Mouse (Mus musculus) midbrain, embryonic 15.5 days (tissue): ENCODE measurements at regions not wholly inside any gene's neighbourhood (a gene's known extent, or its start where the extent isn't known, plus 50 kb on each side); places are given as distances from the start of the nearest gene placed in this dataset.

Source experiments
- ATAC-seq: fragments of 200-750 bp; cut with Nextera tagmentation; replicated peaks from 2 replicates; pipeline ENCODE4 v1.8.0; 2017; ENCODE audit warnings: moderate TSS enrichment
- H3K27ac ChIP-seq: fragments of 300-500 bp; sonication (generic); 2 replicates; pipeline ENCODE4 v1.5.1; 2015; ENCODE audit warnings: mild to moderate bottlenecking, inconsistent platforms
- H3K27me3 ChIP-seq: fragments of 300-500 bp; sonication (generic); replicated peaks from 2 replicates; pipeline ENCODE4 v1.6.1; 2015; ENCODE audit warnings: inconsistent platforms
- H3K36me3 ChIP-seq: fragments of 300-500 bp; sonication (generic); replicated peaks from 2 replicates; pipeline ENCODE4 v1.6.1; 2015; ENCODE audit warnings: inconsistent platforms
- H3K4me1 ChIP-seq: fragments of 300-500 bp; sonication (generic); 2 replicates; pipeline ENCODE4 v1.6.1; 2015; ENCODE audit warnings: inconsistent platforms
- H3K4me2 ChIP-seq: fragments of 300-500 bp; sonication (generic); 2 replicates; pipeline ENCODE4 v1.6.1; 2015; ENCODE audit warnings: inconsistent platforms, mild to moderate bottlenecking, moderate library complexity
- H3K4me3 ChIP-seq: fragments of 300-500 bp; sonication (generic); 2 replicates; pipeline ENCODE4 v1.5.1; 2015; ENCODE audit warnings: mild to moderate bottlenecking, inconsistent platforms
- H3K9ac ChIP-seq: fragments of 300-500 bp; sonication (generic); 2 replicates; pipeline ENCODE4 v1.6.1; 2015; ENCODE audit warnings: mild to moderate bottlenecking, inconsistent platforms
- H3K9me3 ChIP-seq: fragments of 300-500 bp; sonication (generic); 2 replicates; pipeline ENCODE4 v1.6.1; 2016; ENCODE audit warnings: inconsistent platforms
- WGBS: fragments of 180-500 bp; shearing (Covaris S2); methylation state at CpG from one replicate; pipeline ENCODE4 v1.1.7; 2015; ENCODE audit warnings: mixed read lengths; 5-methylcytosine and 5-hydroxymethylcytosine counted together

DNA sequence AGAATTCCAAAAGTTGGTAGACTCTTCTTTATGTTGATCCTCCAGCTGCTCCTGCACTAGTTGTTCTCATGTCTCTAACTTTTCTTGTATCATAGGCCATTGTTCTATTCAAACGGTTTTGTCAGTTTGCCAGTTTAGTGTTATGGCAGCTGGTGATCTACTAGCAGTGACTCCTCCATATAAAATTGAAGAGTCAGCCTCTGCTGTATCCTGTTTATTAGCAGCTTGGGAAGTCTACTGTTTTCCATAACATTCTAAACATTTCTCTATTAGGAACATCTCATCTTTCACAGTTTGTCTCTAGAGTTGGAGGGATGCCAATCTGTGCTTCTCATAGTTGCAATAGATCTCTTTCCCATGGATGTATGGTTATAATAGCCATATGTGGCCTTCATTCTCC is 58.6 kb downstream of the Drd1 start:
- Histone ChIP-seq H3K27ac (no peak overlapping the region), H3K9ac (no peak overlapping the region), H3K27me3 (no peaks in the 10 kb centered on the region), H3K9me3 (no peaks in the 10 kb centered on the region), H3K4me1 (no peaks in the 10 kb centered on the region), H3K4me2 (no peak overlapping the region), H3K36me3 (no peaks in the 10 kb centered on the region), H3K4me3 (no peak overlapping the region)
- 72% methylated on average over 1 of the region's 1 CpGs for WGBS
- ATAC-seq = no peak

DNA sequence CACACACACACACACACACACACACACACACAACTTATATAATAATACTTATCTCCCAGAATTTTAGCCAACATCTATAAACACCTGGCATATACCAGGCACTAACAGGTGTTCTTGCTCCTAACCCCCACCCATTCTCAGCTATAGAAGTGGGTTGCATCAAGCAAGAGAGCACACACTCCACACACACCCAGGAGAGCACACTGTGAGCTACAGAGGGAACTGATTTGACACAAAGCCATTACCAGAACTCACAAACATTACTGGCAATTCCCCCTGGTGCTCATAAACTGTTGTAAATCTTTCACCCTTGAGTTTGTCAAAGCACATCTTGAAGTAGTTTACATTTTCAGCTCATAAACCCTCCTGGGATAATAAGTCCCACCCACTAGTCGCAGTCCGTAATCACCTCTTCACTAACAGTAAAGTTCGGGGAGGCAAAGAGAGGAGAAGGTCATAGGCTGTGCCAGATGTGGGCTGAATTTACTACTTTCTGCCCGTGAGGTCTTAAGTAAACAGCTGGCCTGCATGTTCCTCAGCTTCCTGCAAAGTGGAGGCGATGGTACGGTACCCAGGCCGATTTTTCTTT is 62.5 kb downstream of the Drd1 start:
- ATAC-seq = no peak
- H3K9ac ChIP-seq = no peak overlapping the region
- no peaks in the 10 kb centered on the region for H3K4me1 ChIP-seq
- no peak overlapping the region for H3K4me3 ChIP-seq
- no peaks in the 10 kb centered on the region for H3K27me3 ChIP-seq
- no peaks in the 10 kb centered on the region for H3K36me3 ChIP-seq
- H3K9me3 ChIP-seq = no peaks in the 10 kb centered on the region
- 84% methylated on average over 7 of the region's 7 CpGs for WGBS
- H3K27ac ChIP-seq = no peak overlapping the region
- H3K4me2 ChIP-seq = no peak overlapping the region

DNA sequence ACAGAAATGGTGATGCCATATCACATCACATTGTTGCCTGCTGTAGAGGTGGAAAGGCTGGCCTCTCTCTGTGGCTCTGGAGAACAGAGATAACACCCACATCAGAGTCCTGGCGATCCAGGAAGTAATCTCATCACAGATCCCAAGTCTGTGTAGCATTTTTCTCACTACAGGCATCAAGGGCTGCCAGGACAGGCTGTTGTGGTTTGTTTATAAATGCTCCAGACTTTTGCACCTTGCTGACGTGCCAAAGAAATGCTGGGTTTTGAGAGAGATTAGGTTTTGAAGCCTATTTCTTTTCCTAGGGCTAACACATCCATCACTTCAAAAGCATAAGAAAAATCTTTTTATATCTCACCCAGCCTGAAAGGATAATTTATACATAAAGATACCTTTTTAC is 76.3 kb downstream of the Drd1 start:
- Histone ChIP-seq H3K9me3 (no peaks in the 10 kb centered on the region), H3K4me1 (no peaks in the 10 kb centered on the region), H3K9ac (no peak overlapping the region), H3K27me3 (no peaks in the 10 kb centered on the region), H3K4me3 (no peak overlapping the region), H3K4me2 (no peak overlapping the region), H3K27ac (no peak overlapping the region), H3K36me3 (no peaks in the 10 kb centered on the region)
- 46% methylated on average over 2 of the region's 2 CpGs for WGBS
- ATAC-seq = no peak

DNA sequence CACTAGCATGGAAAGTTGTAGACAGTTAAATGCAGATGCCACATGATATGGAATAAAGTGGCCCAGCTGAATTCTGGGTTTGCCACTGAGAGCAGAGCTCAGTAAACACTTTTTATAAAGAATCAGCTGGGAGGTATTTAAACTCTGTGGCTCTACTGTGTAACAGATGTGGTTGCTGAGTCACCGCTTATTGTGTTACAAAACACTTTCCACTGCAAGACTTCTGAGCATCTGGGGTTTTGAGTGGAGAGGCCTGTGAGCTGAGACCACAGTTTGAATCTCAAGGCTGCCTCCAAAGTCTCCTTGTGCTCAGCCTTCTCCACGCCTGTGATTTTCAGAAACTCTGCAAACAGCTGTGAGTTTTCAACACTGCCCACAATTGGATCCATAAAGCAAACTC is 86.1 kb downstream of the Drd1 start:
- H3K4me1 ChIP-seq = no peaks in the 10 kb centered on the region
- H3K9ac ChIP-seq = no peak overlapping the region
- H3K27me3 ChIP-seq = no peaks in the 10 kb centered on the region
- 85% methylated on average over 2 of the region's 2 CpGs for WGBS
- no peak overlapping the region for H3K4me3 ChIP-seq
- H3K4me2 ChIP-seq = no peak overlapping the region
- H3K27ac ChIP-seq = no peak overlapping the region
- no peaks in the 10 kb centered on the region for H3K36me3 ChIP-seq
- H3K9me3 ChIP-seq = peaks cover 5% of the 10 kb centered on the region; the same call in 1 of the 2 replicates
- no peak for ATAC-seq

DNA sequence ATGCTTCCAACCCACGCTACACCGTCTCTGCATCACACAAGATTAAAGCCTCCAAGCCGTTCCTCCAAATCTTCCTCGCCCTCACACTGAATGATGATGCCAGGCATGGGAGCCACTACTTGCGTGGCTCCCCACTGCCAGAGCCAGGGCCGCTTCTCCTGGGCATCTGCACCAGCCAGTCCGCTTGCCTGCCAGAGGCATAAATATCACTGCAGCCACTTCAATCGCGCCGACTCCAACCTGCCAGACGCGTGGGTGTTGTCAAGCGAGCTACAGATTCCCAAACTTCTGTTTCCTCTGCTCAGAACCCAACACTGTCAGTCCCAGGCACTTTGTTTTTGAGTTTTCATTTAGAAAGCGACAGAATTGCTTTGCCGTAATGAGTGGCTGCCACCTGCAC is 99.3 kb downstream of the Drd1 start:
- 88% methylated on average over 15 of the region's 15 CpGs for WGBS
- H3K4me1 ChIP-seq = no peaks in the 10 kb centered on the region
- H3K4me2 ChIP-seq = no peak overlapping the region
- no peaks in the 10 kb centered on the region for H3K9me3 ChIP-seq
- H3K4me3 ChIP-seq = no peak overlapping the region
- H3K27ac ChIP-seq = no peak overlapping the region
- no peak overlapping the region for H3K9ac ChIP-seq
- no peaks in the 10 kb centered on the region for H3K27me3 ChIP-seq
- no peaks in the 10 kb centered on the region for H3K36me3 ChIP-seq
- no peak for ATAC-seq

DNA sequence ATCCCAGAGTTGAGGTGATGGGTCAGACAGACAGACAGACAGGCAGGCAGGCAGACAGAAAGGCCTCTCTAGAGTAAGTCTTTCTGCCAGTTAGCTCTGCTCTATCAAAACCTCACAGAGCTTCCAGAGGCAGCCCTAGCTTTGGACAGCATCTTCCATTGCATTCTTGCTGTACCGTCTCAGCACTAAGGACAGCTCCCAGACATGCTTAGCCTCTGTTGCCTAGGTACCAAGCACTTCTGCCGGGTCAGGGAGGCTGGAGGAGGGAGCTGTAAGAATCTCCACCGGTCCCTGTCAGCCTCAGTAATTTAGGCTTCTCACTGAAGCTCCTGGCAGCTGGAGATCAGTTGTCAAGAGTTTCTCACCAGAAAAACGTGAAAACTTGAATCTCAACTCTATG is 107.4 kb downstream of the Drd1 start:
- Histone ChIP-seq H3K9ac (no peak overlapping the region), H3K9me3 (no peaks in the 10 kb centered on the region), H3K27me3 (no peaks in the 10 kb centered on the region), H3K4me2 (no peak overlapping the region), H3K36me3 (no peaks in the 10 kb centered on the region), H3K4me3 (no peak overlapping the region), H3K27ac (no peak overlapping the region), H3K4me1 (no peaks in the 10 kb centered on the region)
- WGBS = 3% methylated on average over 4 of the region's 4 CpGs
- ATAC-seq = no peak

DNA sequence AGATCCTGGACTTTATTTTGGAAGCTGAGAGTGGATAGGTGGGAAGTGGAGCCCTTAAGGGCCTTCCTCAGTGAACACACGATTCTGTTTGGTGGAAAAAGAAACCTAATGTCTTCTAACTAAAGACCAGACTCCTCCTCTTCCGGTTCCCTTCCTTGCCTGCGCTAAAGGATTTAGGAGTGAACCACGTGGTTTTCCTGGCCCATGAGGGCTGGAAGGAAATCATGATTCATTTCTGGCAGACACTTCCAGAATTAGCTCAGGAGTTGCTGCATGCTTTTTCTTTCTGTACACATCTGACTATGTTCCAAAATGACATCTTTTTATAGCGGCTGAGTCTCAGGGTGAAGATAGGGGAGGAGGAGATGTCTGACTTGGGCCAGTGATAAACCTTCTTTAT is 109.8 kb downstream of the Drd1 start:
- Histone ChIP-seq H3K4me3 (no peak overlapping the region), H3K27me3 (no peaks in the 10 kb centered on the region), H3K4me2 (no peak overlapping the region), H3K27ac (no peak overlapping the region), H3K36me3 (no peaks in the 10 kb centered on the region), H3K4me1 (peaks cover 6% of the 10 kb centered on the region; the same call in 1 of the 2 replicates), H3K9ac (no peak overlapping the region), H3K9me3 (no peaks in the 10 kb centered on the region)
- no peak for ATAC-seq
- WGBS = 70% methylated on average over 5 of the region's 5 CpGs

DNA sequence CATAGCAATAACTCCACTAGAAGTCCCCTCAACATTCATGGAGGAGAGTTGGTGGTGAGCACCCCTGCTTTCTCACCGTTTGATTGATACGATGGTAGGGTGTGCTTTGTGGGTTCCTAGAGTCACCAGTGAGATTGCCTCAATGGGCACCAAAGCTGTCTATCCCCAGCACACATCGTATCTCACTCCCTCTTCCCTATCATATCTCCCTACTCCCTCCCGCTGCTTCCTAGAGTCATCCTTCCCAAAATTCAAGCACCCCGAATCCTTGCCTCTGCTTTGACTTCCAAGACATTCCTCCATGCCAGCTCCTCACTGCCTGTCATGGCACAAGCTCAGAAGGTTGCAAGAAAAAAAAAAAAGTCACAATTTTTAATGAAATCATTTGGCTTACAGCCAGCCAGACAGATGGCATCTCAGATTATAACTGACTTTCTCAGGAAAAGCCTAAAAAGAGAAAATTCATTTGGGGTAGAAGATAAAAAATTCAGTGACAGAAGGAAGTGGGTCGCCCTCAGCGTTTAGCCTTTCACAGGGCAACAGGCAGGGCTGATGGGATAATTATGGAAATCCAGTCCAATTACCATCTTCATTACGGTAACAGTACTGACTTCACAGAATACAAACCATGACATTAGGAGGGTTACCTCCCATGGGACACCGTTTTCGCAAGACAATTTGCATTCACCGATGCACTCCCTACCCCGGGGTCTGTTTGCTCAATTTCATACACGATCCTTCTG is 114.3 kb downstream of the Drd1 start:
- WGBS = 51% methylated on average over 13 of the region's 13 CpGs
- no peaks in the 10 kb centered on the region for H3K36me3 ChIP-seq
- ATAC-seq = peak; percentile 62; the same call in 1 of the 2 replicates
- H3K9me3 ChIP-seq = no peaks in the 10 kb centered on the region
- H3K4me1 ChIP-seq = peaks cover 6% of the 10 kb centered on the region; the same call in 1 of the 2 replicates
- H3K9ac ChIP-seq = no peak overlapping the region
- H3K27ac ChIP-seq = 0 out of 2 replicates have a peak overlapping the region, but pooled peaks have one; percentile 10
- H3K4me2 ChIP-seq = no peak overlapping the region
- no peaks in the 10 kb centered on the region for H3K27me3 ChIP-seq
- no peak overlapping the region for H3K4me3 ChIP-seq

DNA sequence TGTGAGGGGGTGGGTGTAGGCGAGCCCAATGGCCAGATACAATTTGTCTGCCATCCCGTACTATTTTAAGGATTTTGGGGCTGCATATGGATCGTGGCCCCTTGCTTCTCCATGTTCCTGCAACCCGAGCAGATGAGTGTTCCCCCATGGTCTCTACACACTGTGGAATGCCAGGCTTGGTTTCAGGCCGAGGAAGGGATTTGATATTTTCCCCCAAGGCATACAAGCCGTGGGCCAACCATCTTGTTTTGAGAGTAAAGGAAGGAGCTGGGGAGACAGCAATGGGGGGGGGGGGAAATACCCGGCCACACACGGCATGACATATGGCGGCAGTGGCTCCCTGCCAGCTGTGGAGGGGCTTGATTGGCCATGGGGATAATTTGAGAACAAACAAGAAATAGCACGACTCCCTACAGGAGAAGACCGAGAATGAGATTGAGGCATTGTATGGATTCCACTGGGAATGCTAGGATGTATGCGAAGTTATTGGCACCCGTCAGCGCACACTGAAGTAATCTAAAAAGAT is 120.3 kb downstream of the Drd1 start:
- no peak overlapping the region for H3K27ac ChIP-seq
- ATAC-seq = no peak
- 80% methylated on average over 14 of the region's 14 CpGs for WGBS
- no peaks in the 10 kb centered on the region for H3K9me3 ChIP-seq
- H3K36me3 ChIP-seq = no peaks in the 10 kb centered on the region
- no peak overlapping the region for H3K4me2 ChIP-seq
- H3K4me1 ChIP-seq = no peaks in the 10 kb centered on the region
- H3K9ac ChIP-seq = no peak overlapping the region
- H3K27me3 ChIP-seq = no peaks in the 10 kb centered on the region
- H3K4me3 ChIP-seq = no peak overlapping the region

DNA sequence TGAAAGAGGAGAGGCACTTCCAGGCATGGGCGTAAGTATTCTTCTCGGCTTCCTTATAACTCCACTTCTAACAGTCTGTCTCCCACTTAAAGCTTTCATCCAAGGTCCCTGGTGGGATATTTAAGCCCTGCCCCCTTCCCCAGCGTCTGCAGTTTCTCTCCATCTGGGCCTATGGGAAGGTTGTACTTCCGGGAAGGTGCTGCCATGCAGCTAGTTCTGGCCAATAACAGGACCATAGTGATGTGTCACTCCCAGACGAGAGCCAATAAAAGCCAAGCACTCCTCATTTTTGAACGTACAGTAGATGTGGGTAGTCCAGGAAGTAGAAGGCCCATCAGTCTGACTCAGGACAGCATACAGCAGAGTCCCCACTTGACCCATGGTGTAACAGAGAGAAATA is 121.0 kb downstream of the Drd1 start:
- Histone ChIP-seq H3K4me2 (no peak overlapping the region), H3K4me3 (no peak overlapping the region), H3K36me3 (no peaks in the 10 kb centered on the region), H3K9me3 (no peaks in the 10 kb centered on the region), H3K27ac (no peak overlapping the region), H3K9ac (no peak overlapping the region), H3K27me3 (no peaks in the 10 kb centered on the region), H3K4me1 (0 out of 2 replicates have a peak, but pooled peaks cover under 1% of the 10 kb centered on the region)
- WGBS = 80% methylated on average over 6 of the region's 6 CpGs
- ATAC-seq = no peak

DNA sequence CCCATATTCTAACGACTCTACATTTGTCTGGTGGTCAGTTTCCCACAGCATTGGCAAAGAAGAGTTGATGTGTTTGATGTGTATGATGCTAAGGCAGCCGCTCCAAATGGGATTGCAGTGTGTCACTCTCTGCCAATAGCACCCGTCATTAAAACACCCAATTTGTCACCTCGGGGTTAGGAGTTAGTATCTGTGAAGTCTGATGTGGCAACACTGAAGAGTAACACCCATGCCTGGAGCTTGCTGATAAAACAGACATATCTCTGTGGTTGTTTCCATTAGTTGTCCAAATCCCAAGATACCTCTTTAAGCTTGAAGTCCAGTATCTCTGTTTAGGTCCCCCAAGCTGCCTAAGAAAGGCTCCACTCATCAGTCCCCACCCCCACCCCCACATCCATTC is 129.4 kb downstream of the Drd1 start:
- no peak overlapping the region for H3K9ac ChIP-seq
- no peak overlapping the region for H3K27ac ChIP-seq
- H3K27me3 ChIP-seq = no peaks in the 10 kb centered on the region
- no peak for ATAC-seq
- H3K36me3 ChIP-seq = no peaks in the 10 kb centered on the region
- H3K4me1 ChIP-seq = 0 out of 2 replicates have a peak, but pooled peaks cover 4% of the 10 kb centered on the region
- no peak overlapping the region for H3K4me3 ChIP-seq
- WGBS = 88% methylated on average over 4 of the region's 4 CpGs
- no peak overlapping the region for H3K4me2 ChIP-seq
- H3K9me3 ChIP-seq = no peaks in the 10 kb centered on the region

DNA sequence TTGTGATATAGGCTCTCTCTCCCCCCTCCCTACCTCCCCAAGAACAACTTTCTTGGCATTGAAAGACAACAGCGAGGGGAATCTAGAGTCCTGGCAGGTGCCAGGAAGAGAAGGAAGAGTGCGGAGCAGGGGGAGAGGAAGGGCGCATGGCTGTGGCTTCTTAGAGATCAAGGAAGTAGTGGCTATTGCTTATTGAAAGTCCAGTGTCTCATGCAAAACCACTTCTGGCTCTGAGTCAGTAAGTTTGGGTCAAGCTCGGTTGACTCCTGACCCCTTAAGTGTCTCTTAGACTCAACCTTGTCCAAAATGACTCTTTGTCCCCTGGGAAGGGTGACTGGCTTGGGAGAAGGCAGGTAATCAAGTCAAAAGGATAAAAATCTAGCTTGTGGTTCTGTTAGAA is 131.1 kb downstream of the Drd1 start:
- H3K4me1 ChIP-seq = 0 out of 2 replicates have a peak, but pooled peaks cover 4% of the 10 kb centered on the region
- H3K9me3 ChIP-seq = no peaks in the 10 kb centered on the region
- H3K27me3 ChIP-seq = no peaks in the 10 kb centered on the region
- H3K4me2 ChIP-seq = no peak overlapping the region
- no peak overlapping the region for H3K27ac ChIP-seq
- WGBS = 95% methylated on average over 4 of the region's 4 CpGs
- H3K4me3 ChIP-seq = no peak overlapping the region
- no peaks in the 10 kb centered on the region for H3K36me3 ChIP-seq
- ATAC-seq = no peak
- H3K9ac ChIP-seq = no peak overlapping the region
